Mouse (Mus musculus): ENCODE measurements at regions not wholly inside any gene's neighbourhood (a gene's known extent, or its start where the extent isn't known, plus 50 kb on each side); places are given as distances from the start of the nearest gene placed in this dataset.

- Histone ChIP-seq H3K4me1 (ENCODE audit: control insufficient read depth, insufficient read depth, low read length) (no peaks in the 10 kb centered on the region), H3K9ac (ENCODE audit: low read depth, low read length) (no peak overlapping the region), H3K79me2 (replicated peaks; ENCODE audit: control insufficient read depth, insufficient read depth, low read length) (no peaks in the 10 kb centered on the region), H3K27me3 (ENCODE audit: control insufficient read depth, insufficient read depth, low read length) (no peaks in the 10 kb centered on the region), H3K4me3 (no peak overlapping the region), H3K36me3 (ENCODE audit: control insufficient read depth, insufficient read depth, low read length) (no peaks in the 10 kb centered on the region), H3K27ac (no peak overlapping the region)
- TF ChIP-seq CTCF (IDR thresholded peaks at IDR 0.05) (no peak), POLR2A (IDR thresholded peaks at IDR 0.05; ENCODE audit: insufficient read depth, low read depth, low read length) (no peak), EP300 (IDR thresholded peaks at IDR 0.05; ENCODE audit: insufficient read depth, low read depth, low read length) (no peak)
- 54% methylated on average over 3 of the region's 3 CpGs for WGBS
- intact Hi-C loops (cut with DNase I) = no loop called here
- no peak for DNase-seq
Observed at GRCm38 (mm10) chr6:55745105-55745858, 64.2 kb upstream of the Neurod6 start.

- H3K27ac ChIP-seq = no peak overlapping the region
- WGBS = 60% methylated on average over 5 of the region's 5 CpGs
- TF ChIP-seq CTCF (IDR thresholded peaks at IDR 0.05) (no peak), EP300 (IDR thresholded peaks at IDR 0.05; ENCODE audit: insufficient read depth, low read depth, low read length) (no peak), POLR2A (IDR thresholded peaks at IDR 0.05; ENCODE audit: insufficient read depth, low read depth, low read length) (no peak)
- no peak overlapping the region for H3K4me3 ChIP-seq
- intact Hi-C loops (cut with DNase I) = no loop called here
- no peaks in the 10 kb centered on the region for H3K36me3 ChIP-seq (ENCODE audit: control insufficient read depth, insufficient read depth, low read length)
- no peak for DNase-seq
- H3K27me3 ChIP-seq (ENCODE audit: control insufficient read depth, insufficient read depth, low read length) = no peaks in the 10 kb centered on the region; the same call in 1 of the 2 replicates
- no peaks in the 10 kb centered on the region for H3K79me2 ChIP-seq (replicated peaks; ENCODE audit: control insufficient read depth, insufficient read depth, low read length)
- H3K4me1 ChIP-seq (ENCODE audit: control insufficient read depth, insufficient read depth, low read length) = no peaks in the 10 kb centered on the region
- H3K9ac ChIP-seq (ENCODE audit: low read depth, low read length) = no peak overlapping the region
Observed at GRCm38 (mm10) chr6:55731301-55731826, 50.3 kb upstream of the Neurod6 start.
